Mouse (Mus musculus): Measurements from ENCODE around the gene Olfr96. TPM values are rescaled to one million over a fixed set of nuclear protein-coding genes. Genes with fewer than 3 reads are reported as not detected.
"Not testable (repeated sequence)": the region's sequence is repeated elsewhere in the genome, so short reads cannot be mapped to it uniquely, and the experiment has no call there.

The Olfr96 gene
- polyA plus RNA-seq, 1 experiment from 2014 or later: not detected

DNA sequence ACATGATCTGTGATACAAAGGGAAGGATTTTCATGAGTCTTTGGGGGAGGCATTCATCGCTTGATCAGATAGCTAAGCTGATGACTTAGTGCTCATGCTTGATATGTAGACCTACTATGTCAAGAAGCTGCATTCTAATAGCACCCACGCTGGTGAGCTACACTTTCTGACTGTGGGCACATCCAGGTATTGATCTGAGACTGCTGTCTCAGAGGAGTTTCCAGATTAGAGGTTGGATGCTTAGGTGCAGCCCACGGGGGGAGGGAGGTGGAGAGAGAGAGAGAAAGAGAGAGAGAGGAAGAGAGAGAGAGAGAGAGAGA is 16.1 kb upstream of the Olfr96 start:
- no peak overlapping the region for H3K27ac ChIP-seq (ENCODE audit: low read depth, low read length)
- peak; percentile 77; the same call in 1 of the 2 replicates for ATAC-seq (ENCODE audit: low read depth)
- WGBS: 35% methylated on average over 3 of the region's 3 CpGs

DNA sequence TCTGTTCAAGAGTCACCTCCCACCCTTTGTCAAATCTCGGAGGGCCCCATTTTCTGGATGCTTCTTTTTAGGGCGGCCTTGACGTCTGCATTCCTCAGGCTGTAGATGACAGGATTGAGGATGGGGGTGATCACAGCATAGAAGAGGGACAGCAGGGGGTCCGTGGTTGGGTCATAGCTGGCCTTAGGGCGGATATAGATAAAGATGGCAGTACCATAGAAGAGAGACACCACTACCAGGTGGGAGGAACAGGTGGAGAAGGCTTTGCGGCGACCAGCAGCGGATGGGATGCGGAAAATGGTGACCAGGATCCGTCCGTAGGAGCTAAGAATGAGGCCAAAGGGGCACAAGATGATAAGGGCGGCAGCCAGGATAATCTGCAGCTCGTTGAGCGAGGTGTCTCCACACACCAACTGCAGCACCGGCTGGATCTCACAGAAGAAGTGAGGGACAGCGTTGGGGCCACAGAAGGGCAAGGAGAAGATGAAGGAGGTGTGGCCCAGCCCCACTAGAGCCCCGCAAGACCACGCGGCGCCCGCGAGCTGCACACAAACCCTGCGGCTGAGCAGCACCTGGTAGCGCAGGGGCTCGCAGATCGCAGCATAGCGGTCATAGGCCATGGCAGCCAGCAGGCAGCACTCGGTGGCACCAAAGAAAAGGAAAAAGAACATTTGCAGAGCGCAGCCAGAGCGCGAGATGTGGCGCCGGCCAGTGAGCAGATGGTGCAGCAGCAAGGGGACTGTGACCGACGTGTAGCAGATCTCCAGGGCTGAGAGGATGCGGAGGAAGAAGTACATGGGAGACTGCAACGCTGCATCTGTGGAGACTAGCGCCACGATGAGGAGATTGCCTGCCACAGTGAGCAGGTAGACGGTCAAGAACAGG is 8.8 kb upstream of the Olfr96 start:
- WGBS: 23% methylated on average over 40 of the region's 40 CpGs
- H3K27me3 ChIP-seq (ENCODE audit: control insufficient read depth, insufficient read depth, low read length): no peaks in the 10 kb centered on the region

More for the DNA sequence above, 16.1 kb upstream of the Olfr96 start:
- H3K27me3 ChIP-seq (ENCODE audit: control insufficient read depth, insufficient read depth, low read length): no peaks in the 10 kb centered on the region
- H3K4me1 ChIP-seq (ENCODE audit: control insufficient read depth, insufficient read depth, low read length): no peaks in the 10 kb centered on the region
- no peak overlapping the region for H3K9ac ChIP-seq (replicated peaks; ENCODE audit: low read depth, low read length)
- H3K4me2 ChIP-seq (ENCODE audit: low read depth, low read length): no peak overlapping the region
- no peaks in the 10 kb centered on the region for H3K36me3 ChIP-seq (ENCODE audit: control insufficient read depth, insufficient read depth, low read length)
- no peaks in the 10 kb centered on the region for H3K9me3 ChIP-seq (ENCODE audit: control insufficient read depth, low read length)
- no peak overlapping the region for H3K4me3 ChIP-seq (ENCODE audit: low read depth, low read length)

GRCm38 (mm10) chr17:37213018-37213417 is 6.9 kb upstream of the Olfr96 start, which contains the start of gene Olfr95:
Olfr95 (minus strand) TSS chr17:37213118.
- H3K4me1 ChIP-seq (ENCODE audit: control insufficient read depth, insufficient read depth, low read length): no peaks in the 10 kb centered on the region
- H3K4me3 ChIP-seq (ENCODE audit: low read depth, low read length): no peak within 1 kb of the TSS
- no peaks in the 10 kb centered on the region for H3K27me3 ChIP-seq (ENCODE audit: control insufficient read depth, insufficient read depth, low read length)
- no peak for ATAC-seq (ENCODE audit: low read depth)
- WGBS: 82% methylated on average over 3 of the region's 3 CpGs
- H3K9ac ChIP-seq (replicated peaks; ENCODE audit: low read depth, low read length): no peak within 1 kb of the TSS
- H3K9me3 ChIP-seq (ENCODE audit: control insufficient read depth, low read length): no peaks in the 10 kb centered on the region
- H3K27ac ChIP-seq (ENCODE audit: low read depth, low read length): no peak within 1 kb of the TSS
- H3K4me2 ChIP-seq (ENCODE audit: low read depth, low read length): no peak within 1 kb of the TSS
- H3K36me3 ChIP-seq (ENCODE audit: control insufficient read depth, insufficient read depth, low read length): no peaks in the 10 kb centered on the region

More for the DNA sequence above, 8.8 kb upstream of the Olfr96 start:
- H3K36me3 ChIP-seq (ENCODE audit: control insufficient read depth, insufficient read depth, low read length): no peaks in the 10 kb centered on the region
- H3K27ac ChIP-seq (ENCODE audit: low read depth, low read length): no peak overlapping the region
- ATAC-seq (ENCODE audit: low read depth): peak; percentile 88
- peak overlapping the region; percentile 32 for H3K4me3 ChIP-seq (ENCODE audit: low read depth, low read length)
- H3K9ac ChIP-seq (replicated peaks; ENCODE audit: low read depth, low read length): peak overlapping the region; percentile 58
- H3K9me3 ChIP-seq (ENCODE audit: control insufficient read depth, low read length): no peaks in the 10 kb centered on the region
- peak overlapping the region; percentile 51 for H3K4me2 ChIP-seq (ENCODE audit: low read depth, low read length)
- H3K4me1 ChIP-seq (ENCODE audit: control insufficient read depth, insufficient read depth, low read length): no peaks in the 10 kb centered on the region

- ATAC-seq (ENCODE audit: low read depth): no peak
- no peaks in the 10 kb centered on the region for H3K4me1 ChIP-seq (ENCODE audit: control insufficient read depth, insufficient read depth, low read length)
- 92% methylated on average over 3 of the region's 3 CpGs for WGBS
- no peaks in the 10 kb centered on the region for H3K27me3 ChIP-seq (ENCODE audit: control insufficient read depth, insufficient read depth, low read length)
- H3K36me3 ChIP-seq (ENCODE audit: control insufficient read depth, insufficient read depth, low read length): no peaks in the 10 kb centered on the region
- H3K4me3 ChIP-seq (ENCODE audit: low read depth, low read length): no peak overlapping the region
- H3K9ac ChIP-seq (replicated peaks; ENCODE audit: low read depth, low read length): no peak overlapping the region
- H3K4me2 ChIP-seq (ENCODE audit: low read depth, low read length): no peak overlapping the region
- H3K27ac ChIP-seq (ENCODE audit: low read depth, low read length): no peak overlapping the region
- no peaks in the 10 kb centered on the region for H3K9me3 ChIP-seq (ENCODE audit: control insufficient read depth, low read length)
Observed at GRCm38 (mm10) chr17:37218486-37218885, 1.5 kb upstream of the Olfr96 start.

- WGBS: 39% methylated on average over 1 of the region's 1 CpGs
- Histone ChIP-seq H3K9me3 (ENCODE audit: control insufficient read depth, low read length) (no peaks in the 10 kb centered on the region), H3K4me2 (ENCODE audit: low read depth, low read length) (no peak overlapping the region), H3K9ac (replicated peaks; ENCODE audit: low read depth, low read length) (no peak overlapping the region), H3K4me3 (ENCODE audit: low read depth, low read length) (no peak overlapping the region), H3K4me1 (ENCODE audit: control insufficient read depth, insufficient read depth, low read length) (no peaks in the 10 kb centered on the region), H3K36me3 (ENCODE audit: control insufficient read depth, insufficient read depth, low read length) (no peaks in the 10 kb centered on the region), H3K27ac (ENCODE audit: low read depth, low read length) (no peak overlapping the region), H3K27me3 (ENCODE audit: control insufficient read depth, insufficient read depth, low read length) (no peaks in the 10 kb centered on the region)
- ATAC-seq (ENCODE audit: low read depth): no peak
Observed at GRCm38 (mm10) chr17:37221879-37222278, 1.9 kb downstream of the Olfr96 start.

- 88% methylated on average over 2 of the region's 2 CpGs for WGBS
Observed at GRCm38 (mm10) chr17:37237230-37237629, 17.3 kb downstream of the Olfr96 start, which contains the start of gene Olfr97. Olfr97 (minus strand) TSS chr17:37237330.

DNA sequence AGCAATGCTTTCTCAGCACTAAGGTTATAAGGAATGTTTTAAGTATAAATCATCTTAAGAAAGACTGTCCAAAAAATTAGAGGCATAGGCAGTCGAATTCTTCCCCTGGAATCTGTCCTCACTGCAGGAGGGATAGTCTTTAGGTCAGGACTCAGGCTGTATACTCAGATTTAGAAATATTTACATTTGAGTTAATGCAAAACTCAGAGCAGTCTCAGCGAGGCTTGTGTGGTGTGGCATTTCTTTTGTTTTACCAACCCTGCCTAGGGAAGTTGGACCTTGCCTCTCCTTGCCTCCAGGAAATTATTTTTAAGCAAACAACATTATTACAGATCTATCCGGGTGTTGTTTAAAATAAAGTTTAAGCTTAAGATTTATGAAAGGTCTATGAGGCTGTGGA is 22.3 kb downstream of the Olfr96 start:
- no peaks in the 10 kb centered on the region for H3K27me3 ChIP-seq (ENCODE audit: control insufficient read depth, insufficient read depth, low read length)
- H3K9me3 ChIP-seq (ENCODE audit: control insufficient read depth, low read length): no peaks in the 10 kb centered on the region
- WGBS: 59% methylated on average over 3 of the region's 3 CpGs
- no peak for ATAC-seq (ENCODE audit: low read depth)
- no peak overlapping the region for H3K4me2 ChIP-seq (ENCODE audit: low read depth, low read length)
- no peaks in the 10 kb centered on the region for H3K36me3 ChIP-seq (ENCODE audit: control insufficient read depth, insufficient read depth, low read length)
- H3K9ac ChIP-seq (replicated peaks; ENCODE audit: low read depth, low read length): no peak overlapping the region
- H3K4me1 ChIP-seq (ENCODE audit: control insufficient read depth, insufficient read depth, low read length): no peaks in the 10 kb centered on the region
- H3K4me3 ChIP-seq (ENCODE audit: low read depth, low read length): no peak overlapping the region
- no peak overlapping the region for H3K27ac ChIP-seq (ENCODE audit: low read depth, low read length)

More at GRCm38 (mm10) chr17:37237230-37237629, 17.3 kb downstream of the Olfr96 start, which contains the start of gene Olfr97:
- not testable (repeated sequence) for H3K27me3 ChIP-seq (ENCODE audit: control insufficient read depth, insufficient read depth, low read length); H3K4me3 ChIP-seq (ENCODE audit: low read depth, low read length); H3K9ac ChIP-seq (replicated peaks; ENCODE audit: low read depth, low read length); H3K27ac ChIP-seq (ENCODE audit: low read depth, low read length); H3K4me1 ChIP-seq (ENCODE audit: control insufficient read depth, insufficient read depth, low read length); H3K36me3 ChIP-seq (ENCODE audit: control insufficient read depth, insufficient read depth, low read length); H3K4me2 ChIP-seq (ENCODE audit: low read depth, low read length); ATAC-seq (ENCODE audit: low read depth); H3K9me3 ChIP-seq (ENCODE audit: control insufficient read depth, low read length)

DNA sequence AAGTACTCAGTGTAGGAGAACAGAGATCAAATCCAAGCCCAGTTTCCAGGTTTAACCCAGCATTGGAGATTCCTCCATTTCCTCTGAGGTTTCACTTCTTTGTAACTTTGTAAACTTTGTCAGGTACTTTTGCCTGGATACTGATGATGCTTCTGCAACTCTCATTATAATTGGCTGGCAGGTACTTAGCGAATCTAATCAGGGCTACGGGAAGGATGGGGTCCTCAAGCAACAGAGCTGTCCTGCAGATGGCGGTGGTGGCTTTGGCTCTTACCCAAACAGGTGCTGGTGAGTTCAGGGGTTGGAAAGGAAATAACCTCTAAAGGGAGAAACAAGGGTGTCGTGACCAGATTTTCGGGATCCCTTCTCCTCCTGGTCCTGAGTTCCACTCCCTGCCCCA is 26.8 kb downstream of the Olfr96 start:
- Histone ChIP-seq H3K27me3 (ENCODE audit: control insufficient read depth, insufficient read depth, low read length) (no peaks in the 10 kb centered on the region), H3K36me3 (ENCODE audit: control insufficient read depth, insufficient read depth, low read length) (no peaks in the 10 kb centered on the region), H3K4me3 (ENCODE audit: low read depth, low read length) (no peak overlapping the region), H3K9me3 (ENCODE audit: control insufficient read depth, low read length) (no peaks in the 10 kb centered on the region), H3K4me1 (ENCODE audit: control insufficient read depth, insufficient read depth, low read length) (no peaks in the 10 kb centered on the region), H3K9ac (replicated peaks; ENCODE audit: low read depth, low read length) (no peak overlapping the region), H3K27ac (ENCODE audit: low read depth, low read length) (no peak overlapping the region), H3K4me2 (ENCODE audit: low read depth, low read length) (no peak overlapping the region)
- ATAC-seq (ENCODE audit: low read depth): no peak
- WGBS: 41% methylated on average over 5 of the region's 5 CpGs

DNA sequence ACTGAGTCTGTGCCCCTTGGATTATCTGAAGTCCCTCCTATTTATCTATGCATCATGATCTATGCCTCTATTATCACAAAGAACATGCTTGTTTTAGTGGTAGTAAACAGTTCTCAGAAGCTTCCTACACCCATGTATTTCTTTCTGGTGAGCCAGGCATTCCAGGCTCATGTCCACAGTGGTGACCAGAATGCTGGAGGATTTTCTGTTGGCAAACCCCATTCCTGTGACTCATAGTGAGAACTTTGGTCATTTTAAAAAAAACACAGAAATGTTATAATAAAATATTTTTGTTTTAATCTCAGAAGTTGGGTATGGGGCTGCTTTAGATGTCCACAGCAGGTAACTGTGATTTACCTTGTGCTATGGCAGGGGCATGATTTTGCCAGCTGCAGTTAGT is 29.5 kb downstream of the Olfr96 start:
- no peak overlapping the region for H3K27ac ChIP-seq (ENCODE audit: low read depth, low read length)
- H3K9ac ChIP-seq (replicated peaks; ENCODE audit: low read depth, low read length): no peak overlapping the region
- no peak overlapping the region for H3K4me3 ChIP-seq (ENCODE audit: low read depth, low read length)
- no peak for ATAC-seq (ENCODE audit: low read depth)
- no peaks in the 10 kb centered on the region for H3K27me3 ChIP-seq (ENCODE audit: control insufficient read depth, insufficient read depth, low read length)
- no peaks in the 10 kb centered on the region for H3K4me1 ChIP-seq (ENCODE audit: control insufficient read depth, insufficient read depth, low read length)
- no peak overlapping the region for H3K4me2 ChIP-seq (ENCODE audit: low read depth, low read length)
- H3K9me3 ChIP-seq (ENCODE audit: control insufficient read depth, low read length): no peaks in the 10 kb centered on the region
- H3K36me3 ChIP-seq (ENCODE audit: control insufficient read depth, insufficient read depth, low read length): no peaks in the 10 kb centered on the region
